Mouse (Mus musculus) MEL (cell line): ENCODE data around the gene Map3k6. TPM values are rescaled to one million over a fixed set of nuclear protein-coding genes. Genes with fewer than 3 reads are reported as not detected.

Experiments
- DNase-seq: peaks from one replicate; pipeline ENCODE4 v3.0.0; 2011; ENCODE audit warnings: low read depth, low spot score
- H3K27ac ChIP-seq: 2 replicates; pipeline ENCODE4 v1.5.1; 2012; ENCODE audit warnings: low read depth, mild to moderate bottlenecking, control low read depth, low read length, moderate library complexity; ENCODE audit not compliant: control insufficient read depth
- H3K27me3 ChIP-seq, 2 experiments: fragments of 150-350 bp in 1 of 2; sonication (generic) in 1 of 2; 2 replicates each; pipeline ENCODE4 v1.6.1; 2012; ENCODE audit warnings: low read length in 2 of 2, mild to moderate bottlenecking in 2 of 2, improper control_type of control experiment in 1 of 2, moderate library complexity in 1 of 2; ENCODE audit not compliant: insufficient read depth in 2 of 2, control insufficient read depth in 1 of 2
- H3K36me3 ChIP-seq, 2 experiments: 2 replicates each; pipeline ENCODE4 v1.6.1; 2012 to 2014; ENCODE audit warnings: low read length in 2 of 2, improper control_type of control experiment in 1 of 2, inconsistent platforms in 1 of 2, mild to moderate bottlenecking in 1 of 2; ENCODE audit not compliant: insufficient read depth in 2 of 2, control insufficient read depth in 1 of 2
- H3K4me1 ChIP-seq, 2 experiments: fragments of 150-350 bp in 1 of 2; sonication (generic) in 1 of 2; 2 replicates each; pipeline ENCODE4 v1.6.1; 2012; ENCODE audit warnings: low read length in 2 of 2, improper control_type of control experiment in 1 of 2, mild to moderate bottlenecking in 1 of 2; ENCODE audit not compliant: insufficient read depth in 2 of 2, control insufficient read depth in 1 of 2
- H3K4me3 ChIP-seq, 2 experiments: fragments of 150-350 bp in 1 of 2; sonication (generic) in 1 of 2; 2 replicates each; pipeline ENCODE4 v1.5.1; 2012; ENCODE audit warnings: low read depth in 2 of 2, low read length in 2 of 2, mild to moderate bottlenecking in 2 of 2, moderate library complexity in 2 of 2, control low read depth in 1 of 2, improper control_type of control experiment in 1 of 2; ENCODE audit not compliant: control insufficient read depth in 1 of 2, insufficient read depth in 1 of 2
- H3K79me2 ChIP-seq: 2 replicates; pipeline ENCODE4 v1.6.1; 2012; ENCODE audit warnings: mild to moderate bottlenecking, low read length, moderate library complexity; ENCODE audit not compliant: control insufficient read depth, poor library complexity, insufficient read depth
- H3K9ac ChIP-seq: 2 replicates; pipeline ENCODE4 v1.6.1; 2012; ENCODE audit warnings: low read depth, mild to moderate bottlenecking, control low read depth, low read length, moderate library complexity; ENCODE audit not compliant: control insufficient read depth, poor library complexity, severe bottlenecking
- H3K9me3 ChIP-seq: fragments of 150-350 bp; sonication (generic); replicated peaks from 2 replicates; pipeline ENCODE4 v1.6.1; 2012; ENCODE audit warnings: mild to moderate bottlenecking, low read length, improper control_type of control experiment, moderate library complexity; ENCODE audit not compliant: insufficient read depth
- CHD1 ChIP-seq: IDR thresholded peaks from 2 replicates; pipeline ENCODE4 v1.6.1; 2012; ENCODE audit warnings: low read depth, mild to moderate bottlenecking, inconsistent platforms, low read length, improper control_type of control experiment
- CHD2 ChIP-seq: IDR thresholded peaks from 2 replicates; pipeline ENCODE4 v1.6.1; 2011; ENCODE audit warnings: low read length, improper control_type of control experiment
- CTCF ChIP-seq, 3 experiments: IDR thresholded peaks in 2 of 3; conservative IDR thresholded peaks in 1 of 3; 2 replicates each; pipeline ENCODE4 v1.5.1; 2011 to 2012; ENCODE audit warnings: low read length in 3 of 3, low read depth in 2 of 3, mild to moderate bottlenecking in 2 of 3, improper control_type of control experiment in 1 of 3, inconsistent platforms in 1 of 3, mixed read lengths in 1 of 3, moderate library complexity in 1 of 3; ENCODE audit not compliant: control insufficient read depth in 1 of 3, insufficient read depth in 1 of 3, poor library complexity in 1 of 3, severe bottlenecking in 1 of 3
- E2F4 ChIP-seq: IDR thresholded peaks from 2 replicates; pipeline ENCODE4 v1.6.1; 2011; ENCODE audit warnings: low read depth, low read length, improper control_type of control experiment, borderline replicate concordance
- ELF1 ChIP-seq: IDR thresholded peaks from 2 replicates; pipeline ENCODE4 v1.6.1; 2014; ENCODE audit warnings: low read depth, mild to moderate bottlenecking, inconsistent platforms, low read length, improper control_type of control experiment, moderate library complexity
- ETS1 ChIP-seq: IDR thresholded peaks from 2 replicates; pipeline ENCODE4 v1.6.1; 2012; ENCODE audit warnings: low read depth, mild to moderate bottlenecking, inconsistent platforms, low read length, improper control_type of control experiment, moderate library complexity
- KAT2A ChIP-seq: conservative IDR thresholded peaks from 2 replicates; pipeline ENCODE4 v1.6.1; 2012; ENCODE audit warnings: low read depth, low read length, improper control_type of control experiment, inconsistent platforms
- MAFK ChIP-seq: IDR thresholded peaks from 2 replicates; pipeline ENCODE4 v1.6.1; 2011; ENCODE audit warnings: low read depth, mild to moderate bottlenecking, low read length, improper control_type of control experiment, borderline replicate concordance
- MAX ChIP-seq: IDR thresholded peaks from 2 replicates; pipeline ENCODE4 v1.6.1; 2011; ENCODE audit warnings: low read length, improper control_type of control experiment
- MXI1 ChIP-seq: IDR thresholded peaks from 2 replicates; pipeline ENCODE4 v1.6.1; 2011; ENCODE audit warnings: mild to moderate bottlenecking, low read depth, low read length, improper control_type of control experiment
- MYC ChIP-seq: IDR thresholded peaks from 2 replicates; pipeline ENCODE4 v1.6.1; 2011; ENCODE audit warnings: low read depth, mild to moderate bottlenecking, low read length, improper control_type of control experiment, moderate library complexity
- NELFE ChIP-seq: IDR thresholded peaks from 2 replicates; pipeline ENCODE4 v1.6.1; 2011; ENCODE audit warnings: low read depth, low read length, improper control_type of control experiment
- NRF1 ChIP-seq: IDR thresholded peaks from 2 replicates; pipeline ENCODE4 v1.6.1; 2014; ENCODE audit warnings: low read depth, mild to moderate bottlenecking, inconsistent platforms, low read length, improper control_type of control experiment, moderate library complexity; ENCODE audit not compliant: poor library complexity, insufficient read depth, severe bottlenecking
- POLR2A ChIP-seq, 2 experiments: IDR thresholded peaks; 2 replicates each; pipeline ENCODE4 v1.6.1; 2011 to 2012; ENCODE audit warnings: low read length in 2 of 2, mild to moderate bottlenecking in 2 of 2, control low read depth in 1 of 2, improper control_type of control experiment in 1 of 2, low read depth in 1 of 2, moderate library complexity in 1 of 2; ENCODE audit not compliant: control insufficient read depth in 1 of 2, insufficient read depth in 1 of 2, poor library complexity in 1 of 2
- POLR2AphosphoS2 ChIP-seq: IDR thresholded peaks from 2 replicates; pipeline ENCODE4 v1.6.1; 2011; ENCODE audit warnings: low read length, improper control_type of control experiment
- RAD21 ChIP-seq: IDR thresholded peaks from 2 replicates; pipeline ENCODE4 v1.6.1; 2011; ENCODE audit warnings: mild to moderate bottlenecking, low read depth, low read length, improper control_type of control experiment
- RCOR1 ChIP-seq: IDR thresholded peaks from 2 replicates; pipeline ENCODE4 v1.6.1; 2012; ENCODE audit warnings: low read depth, mild to moderate bottlenecking, inconsistent platforms, low read length, improper control_type of control experiment
- SMC3 ChIP-seq: IDR thresholded peaks from 2 replicates; pipeline ENCODE4 v1.6.1; 2011; ENCODE audit warnings: low read depth, low read length, improper control_type of control experiment
- TBP ChIP-seq: IDR thresholded peaks from 2 replicates; pipeline ENCODE4 v1.8.0; 2011; ENCODE audit warnings: low read depth, low read length, improper control_type of control experiment
- TCF12 ChIP-seq: IDR thresholded peaks from 2 replicates; pipeline ENCODE4 v1.6.1; 2014; ENCODE audit warnings: low read depth, mild to moderate bottlenecking, inconsistent platforms, low read length, improper control_type of control experiment, moderate library complexity
- UBTF ChIP-seq: IDR thresholded peaks from 2 replicates; pipeline ENCODE4 v1.6.1; 2012; ENCODE audit warnings: low read depth, mild to moderate bottlenecking, inconsistent platforms, low read length, improper control_type of control experiment, moderate library complexity, borderline replicate concordance; ENCODE audit not compliant: insufficient read depth
- ZC3H11A ChIP-seq: IDR thresholded peaks from 2 replicates; pipeline ENCODE4 v1.6.1; 2012; ENCODE audit warnings: low read depth, mild to moderate bottlenecking, inconsistent platforms, low read length, improper control_type of control experiment
- ZMIZ1 ChIP-seq: IDR thresholded peaks from 2 replicates; pipeline ENCODE4 v1.6.1; 2012; ENCODE audit warnings: low read depth, mild to moderate bottlenecking, inconsistent platforms, low read length, improper control_type of control experiment, moderate library complexity
- polyA plus RNA-seq, 2 experiments: library from polyadenylated mRNA; stranded (reverse) in 1 of 2; unstranded in 1 of 2; fragments of >175 nt in 1 of 2; fragments of >200 nt in 1 of 2; gene quantifications; 2 replicates each; pipeline versions ENCODE4 v1.2.1 to v1.2.4; 2012; ENCODE audit warnings: low replicate concordance in 2 of 2, low read depth in 1 of 2; ENCODE audit not compliant: insufficient read length in 2 of 2, insufficient read depth in 1 of 2, missing spikeins in 1 of 2
- total RNA-seq: library from RNA; depleted of rRNA; stranded (reverse); fragments of 300-350 nt; gene quantifications from 2 replicates; pipeline ENCODE4 v1.2.3, GENCODE M21; 2012

The Map3k6 gene
- total and polyA plus RNA-seq, 3 experiments, result 19.1 to 21.9 TPM; not detected in 1

- Histone ChIP-seq H3K36me3 (no peaks in the 10 kb centered on the region; a peak in 1 of 4 replicates), H3K9ac (no peak overlapping the region), H3K9me3 (no peaks in the 10 kb centered on the region), H3K79me2 (no peaks in the 10 kb centered on the region), H3K4me1 (no peaks in the 10 kb centered on the region), H3K27ac (no peak overlapping the region)
- DNase-seq, result no peak
- TF ChIP-seq CHD1 (no peak), CHD2 (no peak), TCF12 (no peak), MAFK (no peak)
- TF ChIP-seq, all 39 proteins: peak for 0
- H3K4me3 ChIP-seq, result no peak overlapping the region
- H3K27me3 ChIP-seq, result no peaks in the 10 kb centered on the region
These were observed 23.1 kb downstream of the Map3k6 start for GRCm38 (mm10) chr4:133263756-133264155.

GRCm38 (mm10) chr4:133264559-133264958 lies 23.9 kb downstream of the Map3k6 start:
- H3K9me3 ChIP-seq, result no peaks in the 10 kb centered on the region
- no peaks in the 10 kb centered on the region for H3K79me2 ChIP-seq
- H3K4me1 ChIP-seq, result no peaks in the 10 kb centered on the region
- TF ChIP-seq ELF1 (no peak), TCF12 (no peak)
- H3K36me3 ChIP-seq, result no peaks in the 10 kb centered on the region; a peak in 2 of 4 replicates
- H3K4me3 ChIP-seq, result no peak overlapping the region
- no peak overlapping the region for H3K9ac ChIP-seq
- DNase-seq, result no peak
- no peak overlapping the region for H3K27ac ChIP-seq
- no peaks in the 10 kb centered on the region for H3K27me3 ChIP-seq

- no peaks in the 10 kb centered on the region for H3K4me1 ChIP-seq
- H3K36me3 ChIP-seq, result no peaks in the 10 kb centered on the region; a peak in 2 of 4 replicates
- no peak overlapping the region for H3K27ac ChIP-seq
- H3K79me2 ChIP-seq, result no peaks in the 10 kb centered on the region
- no peak for DNase-seq
- H3K9ac ChIP-seq, result no peak overlapping the region
- H3K9me3 ChIP-seq, result no peaks in the 10 kb centered on the region
- H3K27me3 ChIP-seq, result no peaks in the 10 kb centered on the region
- H3K4me3 ChIP-seq, result no peak overlapping the region
- no peak for TF ChIP-seq SMC3
- no peak for TF ChIP-seq MXI1
- TF ChIP-seq NELFE, result no peak
- TF ChIP-seq CTCF (IDR thresholded peaks at IDR 0.05 in 2 of 3, conservative IDR thresholded peaks at IDR 0.05 in 1 of 3; ENCODE audit: control insufficient read depth in 1 of 3, insufficient read depth in 1 of 3, low read depth in 2 of 3, low read length in 3 of 3, poor library complexity in 1 of 3, severe bottlenecking in 1 of 3), result no peak
- no peak for TF ChIP-seq CHD1
- no peak for TF ChIP-seq POLR2A (IDR thresholded peaks at IDR 0.05; ENCODE audit: control insufficient read depth in 1 of 2, insufficient read depth in 1 of 2, low read depth in 1 of 2, low read length in 2 of 2, poor library complexity in 1 of 2)
- TF ChIP-seq E2F4, result no peak
- TF ChIP-seq UBTF, result no peak
- TF ChIP-seq TBP, result no peak
- no peak for TF ChIP-seq RCOR1
- no peak for TF ChIP-seq ZMIZ1
- TF ChIP-seq NRF1, result no peak
- no peak for TF ChIP-seq KAT2A
- no peak for TF ChIP-seq MAX
- no peak for TF ChIP-seq POLR2AphosphoS2
- no peak for TF ChIP-seq MYC
- no peak for TF ChIP-seq ZC3H11A
- no peak for TF ChIP-seq ETS1
- TF ChIP-seq RAD21, result no peak
- no peak for TF ChIP-seq MAFK
- TF ChIP-seq, all 39 proteins: peak for 0
These were observed 24.7 kb downstream of the Map3k6 start for GRCm38 (mm10) chr4:133265297-133265696.
